Mouse (Mus musculus) liver, adult (tissue): ENCODE results near the gene Hectd4.

Source experiments
- GATA4 ChIP-seq: IDR thresholded peaks from 2 replicates; pipeline ENCODE4 v1.6.1; 2014; ENCODE audit warnings: mild to moderate bottlenecking, low read length; ENCODE audit not compliant: insufficient replicate concordance

Hectd4 gene

GRCm38 (mm10) chr5:121201739-121202138, 18.3 kb upstream of the Hectd4 start:
- no peak for TF ChIP-seq GATA4

GRCm38 (mm10) chr5:121202467-121202866, 17.6 kb upstream of the Hectd4 start:
- no peak for TF ChIP-seq GATA4

GRCm38 (mm10) chr5:121204132-121205089, 15.6 kb upstream of the Hectd4 start, which contains the start of gene Rpl6:
Gene Rpl6 (plus strand): TSS chr5:121204481.
- TF ChIP-seq GATA4, result no peak

GRCm38 (mm10) chr5:121206540-121206939, 13.5 kb upstream of the Hectd4 start:
- no peak for TF ChIP-seq GATA4

- no peak for TF ChIP-seq GATA4
Measured at GRCm38 (mm10) chr5:121206984-121207383, 13.0 kb upstream of the Hectd4 start.

GRCm38 (mm10) chr5:121209755-121210600, 10.0 kb upstream of the Hectd4 start:
- no peak for TF ChIP-seq GATA4

- no peak for TF ChIP-seq GATA4
Measured at GRCm38 (mm10) chr5:121210601-121210924, 9.5 kb upstream of the Hectd4 start.

GRCm38 (mm10) chr5:121212108-121212507, 7.9 kb upstream of the Hectd4 start:
- no peak for TF ChIP-seq GATA4

- no peak for TF ChIP-seq GATA4
Measured at GRCm38 (mm10) chr5:121214707-121215106, 5.3 kb upstream of the Hectd4 start.

- no peak for TF ChIP-seq GATA4
Measured at GRCm38 (mm10) chr5:121215380-121216125, 4.5 kb upstream of the Hectd4 start.

- no peak for TF ChIP-seq GATA4
Measured at GRCm38 (mm10) chr5:121216126-121216446, 3.9 kb upstream of the Hectd4 start.

GRCm38 (mm10) chr5:121217313-121217634, 2.7 kb upstream of the Hectd4 start:
- TF ChIP-seq GATA4, result no peak

GRCm38 (mm10) chr5:121219190-121219589, 829 bp upstream of the Hectd4 start:
- no peak for TF ChIP-seq GATA4

- no peak for TF ChIP-seq GATA4
Measured at GRCm38 (mm10) chr5:121220732-121221301, 798 bp downstream of the Hectd4 start.

GRCm38 (mm10) chr5:121221328-121221850, 1.4 kb downstream of the Hectd4 start:
- TF ChIP-seq GATA4, result no peak
